Mouse (Mus musculus) neural tube, embryonic 14.5 days (tissue): ENCODE results near the gene Atat1. TPM values are rescaled to one million over a fixed set of nuclear protein-coding genes. Genes with fewer than 3 reads are reported as not detected.

Experiments
- ATAC-seq: fragments of 200-750 bp; cut with Nextera tagmentation; 2 replicates; pipeline ENCODE4 v1.8.0; 2017; ENCODE audit warnings: low read depth, mild to moderate bottlenecking, moderate TSS enrichment, moderate library complexity
- H3K27ac ChIP-seq: fragments of 300-500 bp; sonication (generic); 2 replicates; pipeline ENCODE4 v1.5.1; 2014; ENCODE audit warnings: low read depth, mild to moderate bottlenecking, control low read depth, low read length, moderate library complexity, mixed read lengths
- H3K27me3 ChIP-seq: fragments of 300-500 bp; sonication (generic); 2 replicates; pipeline ENCODE4 v1.6.1; 2014; ENCODE audit warnings: low read length; ENCODE audit not compliant: control insufficient read depth, insufficient read depth
- H3K36me3 ChIP-seq: fragments of 300-500 bp; sonication (generic); 2 replicates; pipeline ENCODE4 v1.6.1; 2014; ENCODE audit warnings: low read length, mixed read lengths; ENCODE audit not compliant: control insufficient read depth, insufficient read depth
- H3K4me1 ChIP-seq: fragments of 300-500 bp; sonication (generic); 2 replicates; pipeline ENCODE4 v1.6.1; 2014; ENCODE audit warnings: low read length; ENCODE audit not compliant: control insufficient read depth, insufficient read depth
- H3K4me2 ChIP-seq: fragments of 300-500 bp; sonication (generic); 2 replicates; pipeline ENCODE4 v1.6.1; 2014; ENCODE audit warnings: mild to moderate bottlenecking, low read depth, low read length, control low read depth
- H3K4me3 ChIP-seq: fragments of 300-500 bp; sonication (generic); 2 replicates; pipeline ENCODE4 v1.5.1; 2014; ENCODE audit warnings: low read depth, low read length, control low read depth, mixed read lengths
- H3K9ac ChIP-seq: fragments of 300-500 bp; sonication (generic); replicated peaks from 2 replicates; pipeline ENCODE4 v1.6.1; 2014; ENCODE audit warnings: low read depth, mild to moderate bottlenecking, control low read depth, low read length, mixed read lengths
- H3K9me3 ChIP-seq: fragments of 300-500 bp; sonication (generic); 2 replicates; pipeline ENCODE4 v1.6.1; 2016; ENCODE audit warnings: low read length; ENCODE audit not compliant: control insufficient read depth
- WGBS: fragments of 180-500 bp; shearing (Covaris S2); extraction: QIAGEN DNeasy Blood & Tissue Kit; methylation state at CpG from one replicate; pipeline ENCODE4 v1.1.7; 2014; 5-methylcytosine and 5-hydroxymethylcytosine counted together
- polyA plus RNA-seq: library from polyadenylated mRNA; unstranded; fragments of >200 nt; fragmentation: Nextera tagmentation; extraction: Ambion mirVana; gene quantifications from 2 replicates; pipeline ENCODE4 v1.2.1, GENCODE M21; 2014

The Atat1 gene
- polyA plus RNA-seq, 1 experiment from 2014 or later, result 481 TPM

DNA sequence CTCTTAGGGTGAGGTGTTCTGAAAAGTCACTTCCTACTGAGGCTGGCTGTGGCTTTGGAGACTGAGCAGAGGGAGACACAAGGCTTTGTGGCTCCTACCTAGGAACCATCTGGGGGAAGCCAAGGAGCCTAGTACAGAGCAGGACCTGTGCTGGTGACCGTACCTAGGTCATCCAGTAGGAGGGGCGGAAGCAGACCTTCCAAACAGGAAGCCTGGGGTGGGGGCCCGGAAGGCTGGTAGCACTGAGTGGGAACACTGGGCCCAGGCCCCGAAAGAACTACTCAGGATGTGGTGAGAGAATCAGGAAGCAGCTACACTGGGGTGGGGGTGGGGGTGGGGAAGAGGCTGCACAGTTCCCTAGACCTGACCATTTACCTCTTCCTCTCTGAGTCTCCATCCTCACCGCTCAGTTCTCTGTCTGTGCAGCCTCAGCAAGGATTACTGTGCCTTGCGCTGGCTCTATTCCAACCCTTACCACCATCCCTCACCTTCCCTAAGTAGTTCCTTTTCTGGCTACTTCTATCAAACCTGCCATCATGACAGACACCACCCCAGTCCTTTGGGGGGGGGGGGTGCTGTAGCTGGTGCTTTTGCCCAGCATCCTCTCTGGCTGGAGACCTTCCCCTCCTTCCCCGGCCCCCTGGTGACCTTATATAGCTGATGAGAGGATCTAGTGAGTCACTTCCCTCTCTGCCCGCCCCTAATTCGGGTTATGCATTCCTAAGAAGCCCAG lies 39.6 kb downstream of the Atat1 start:
- peaks cover 44% of the 10 kb centered on the region for H3K4me1 ChIP-seq
- no peaks in the 10 kb centered on the region for H3K27me3 ChIP-seq
- peak overlapping the region; percentile 64; the same call in 1 of the 2 replicates for H3K27ac ChIP-seq
- peaks cover 15% of the 10 kb centered on the region for H3K36me3 ChIP-seq
- H3K4me2 ChIP-seq, result peak overlapping the region; percentile 94
- H3K4me3 ChIP-seq, result peak overlapping the region; percentile 78
- H3K9me3 ChIP-seq, result no peaks in the 10 kb centered on the region
- peak overlapping the region; percentile 63 for H3K9ac ChIP-seq
- WGBS, result 69% methylated on average over 9 of the region's 9 CpGs
- no peak for ATAC-seq

DNA sequence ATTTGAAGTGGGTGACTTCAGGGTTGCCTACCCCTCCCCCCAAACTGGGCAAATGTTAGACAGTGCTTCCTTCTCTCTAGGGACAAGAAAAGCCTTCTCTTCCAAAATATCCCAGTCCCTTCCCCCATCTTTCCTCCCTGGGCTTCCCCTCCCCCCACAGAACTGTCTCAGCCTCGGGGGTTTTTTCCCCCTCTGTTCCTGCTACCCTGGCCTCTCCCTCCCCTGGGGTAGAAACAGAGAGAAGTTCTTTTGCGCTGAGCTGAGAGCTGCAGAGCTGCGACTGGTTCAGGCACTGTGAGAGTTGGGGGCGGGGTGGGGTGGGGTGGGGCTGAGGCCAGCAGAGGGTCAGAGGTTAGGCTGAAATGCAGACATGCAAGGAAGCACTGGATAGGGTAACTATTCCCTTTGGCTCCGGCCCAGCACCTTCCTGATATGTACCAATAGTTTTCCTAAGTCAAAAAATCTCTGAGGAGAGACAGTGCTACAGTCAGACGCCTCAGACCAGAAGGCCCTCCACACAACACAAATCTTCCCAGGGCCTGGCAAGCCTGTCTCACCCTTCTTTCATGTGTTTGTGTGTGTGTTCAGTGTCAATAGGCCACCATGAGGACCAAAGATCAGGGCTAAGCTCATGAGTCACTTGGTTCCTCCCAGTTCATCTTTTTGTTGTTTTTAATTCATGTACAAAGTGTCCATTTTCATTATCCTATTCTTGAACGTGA lies 40.4 kb downstream of the Atat1 start:
- Histone ChIP-seq H3K27me3 (no peaks in the 10 kb centered on the region), H3K4me1 (peaks cover 49% of the 10 kb centered on the region), H3K9ac (peak overlapping the region; percentile 63), H3K4me3 (peak overlapping the region; percentile 78), H3K36me3 (peaks cover 8% of the 10 kb centered on the region), H3K9me3 (no peaks in the 10 kb centered on the region), H3K27ac (peak overlapping the region; percentile 64; the same call in 1 of the 2 replicates), H3K4me2 (peak overlapping the region; percentile 94)
- no peak for ATAC-seq
- WGBS, result 3% methylated on average over 7 of the region's 7 CpGs

DNA sequence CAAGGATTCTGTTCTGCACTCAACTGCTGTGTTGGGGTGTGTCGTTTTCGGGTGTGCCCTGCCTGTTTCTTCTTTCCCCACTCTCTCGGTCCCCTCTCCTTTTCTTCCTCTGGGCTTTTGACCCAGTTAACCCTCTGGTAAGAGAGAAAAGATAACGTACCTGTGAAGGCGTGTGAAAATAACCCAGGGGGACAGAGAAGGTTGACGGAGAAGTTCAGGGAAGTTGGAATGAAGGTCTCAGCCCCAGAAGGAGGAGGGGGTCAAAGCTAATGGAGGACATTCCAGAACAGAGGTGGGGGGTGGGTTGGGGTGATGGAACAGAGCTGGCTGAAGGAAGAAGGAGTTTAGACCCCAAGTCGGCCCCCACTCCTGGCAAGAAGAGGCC lies 40.9 kb downstream of the Atat1 start:
- 12% methylated on average over 7 of the region's 7 CpGs for WGBS
- Histone ChIP-seq H3K27ac (0 out of 2 replicates have a peak overlapping the region, but pooled peaks have one; percentile 1), H3K9ac (peak overlapping the region; percentile 63)

DNA sequence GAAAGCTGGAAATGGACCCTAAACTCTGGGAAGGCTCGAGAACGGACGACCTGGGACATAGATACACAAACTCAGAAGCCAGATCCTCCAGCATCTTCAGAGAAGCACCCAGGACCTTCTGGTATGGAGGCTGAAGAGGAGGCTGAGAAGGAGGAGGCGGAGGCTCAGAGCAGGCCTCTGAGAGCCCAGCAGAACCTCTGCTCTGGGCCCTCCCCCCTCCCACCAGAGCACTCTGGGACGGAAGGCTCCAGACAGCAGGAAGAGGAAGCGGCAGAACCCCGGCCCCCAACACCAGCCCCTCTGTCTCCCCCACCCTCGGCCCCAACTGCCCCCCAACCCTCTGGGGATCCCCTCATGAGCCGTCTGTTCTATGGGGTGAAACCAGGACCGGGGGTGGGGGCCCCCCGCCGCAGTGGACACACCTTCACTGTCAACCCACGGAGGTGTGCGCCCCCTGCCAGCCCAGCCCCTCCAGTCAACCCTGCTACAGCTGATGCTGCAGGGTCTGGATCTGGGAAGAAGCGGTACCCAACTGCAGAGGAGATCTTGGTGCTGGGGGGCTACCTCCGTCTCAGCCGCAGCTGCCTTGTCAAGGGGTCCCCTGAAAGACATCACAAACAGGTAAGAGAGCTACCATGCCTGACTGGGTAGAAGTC lies 41.6 kb downstream of the Atat1 start:
- no peak for ATAC-seq
- H3K9me3 ChIP-seq, result no peaks in the 10 kb centered on the region
- no peaks in the 10 kb centered on the region for H3K27me3 ChIP-seq
- peaks cover 45% of the 10 kb centered on the region for H3K4me1 ChIP-seq
- H3K27ac ChIP-seq, result peak overlapping the region; percentile 31; the same call in 1 of the 2 replicates
- H3K4me2 ChIP-seq, result peak overlapping the region; percentile 94
- H3K4me3 ChIP-seq, result peak overlapping the region; percentile 78
- H3K36me3 ChIP-seq, result no peaks in the 10 kb centered on the region
- 34% methylated on average over 17 of the region's 17 CpGs for WGBS
- peak overlapping the region; percentile 63 for H3K9ac ChIP-seq

More for the DNA sequence above, 40.9 kb downstream of the Atat1 start:
- Histone ChIP-seq H3K4me1 (peaks cover 49% of the 10 kb centered on the region), H3K4me2 (peak overlapping the region; percentile 94), H3K36me3 (peaks cover 2% of the 10 kb centered on the region), H3K9me3 (no peaks in the 10 kb centered on the region), H3K4me3 (peak overlapping the region; percentile 78), H3K27me3 (no peaks in the 10 kb centered on the region)
- no peak for ATAC-seq

DNA sequence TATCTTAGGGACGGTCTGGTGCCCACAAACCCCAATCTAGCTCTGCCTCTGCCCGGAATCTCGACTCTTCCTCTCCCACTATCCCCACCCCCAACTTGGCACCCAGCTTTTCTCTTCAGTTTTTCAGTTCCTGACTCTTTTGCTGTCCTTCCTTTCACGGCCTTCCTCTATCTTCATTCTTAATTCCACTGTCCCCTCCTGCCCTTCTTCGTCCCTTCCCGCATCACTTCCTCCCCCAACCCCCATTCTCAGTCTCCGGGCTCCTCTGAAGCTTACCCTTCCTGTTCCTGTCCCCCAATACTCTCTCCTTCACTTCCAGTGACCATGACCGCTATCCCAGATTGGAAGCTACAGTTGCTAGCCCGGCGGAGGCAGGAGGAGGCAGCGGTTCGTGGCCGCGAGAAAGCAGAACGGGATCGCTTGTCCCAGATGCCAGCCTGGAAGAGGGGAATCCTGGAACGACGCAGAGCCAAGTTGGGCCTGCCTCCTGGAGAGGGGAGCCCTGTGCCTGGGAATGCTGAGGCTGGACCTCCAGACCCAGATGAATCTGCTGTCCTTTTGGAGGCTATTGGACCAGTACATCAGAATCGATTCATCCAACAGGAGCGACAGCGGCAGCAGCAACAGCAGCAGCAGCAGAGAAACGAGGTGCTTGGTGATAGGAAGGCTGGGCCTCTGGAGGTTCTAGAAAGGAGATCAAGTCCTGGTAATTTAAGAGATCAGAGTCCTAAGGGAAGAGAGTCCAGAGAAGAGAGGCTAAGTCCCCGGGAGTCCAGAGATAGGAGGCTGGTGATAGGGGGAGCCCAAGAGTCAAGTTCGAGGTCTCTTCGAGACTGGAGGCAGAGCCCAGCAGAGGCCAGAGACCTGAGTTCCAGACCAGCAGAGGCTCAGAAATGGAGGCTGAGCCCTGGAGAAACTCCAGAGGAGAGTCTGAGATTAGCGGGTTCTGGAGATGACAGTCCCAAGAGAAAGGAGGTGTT lies 42.7 kb downstream of the Atat1 start:
- peaks cover 40% of the 10 kb centered on the region for H3K4me1 ChIP-seq
- no peak for ATAC-seq
- whole genome bisulfite sequencing, result 8% methylated on average over 26 of the region's 26 CpGs
- no peaks in the 10 kb centered on the region for H3K27me3 ChIP-seq
- H3K36me3 ChIP-seq, result no peaks in the 10 kb centered on the region
- H3K4me3 ChIP-seq, result peak overlapping the region; percentile 78
- peak overlapping the region; percentile 91 for H3K9ac ChIP-seq
- peak overlapping the region; percentile 94 for H3K4me2 ChIP-seq
- H3K27ac ChIP-seq, result peak overlapping the region; percentile 96
- no peaks in the 10 kb centered on the region for H3K9me3 ChIP-seq

DNA sequence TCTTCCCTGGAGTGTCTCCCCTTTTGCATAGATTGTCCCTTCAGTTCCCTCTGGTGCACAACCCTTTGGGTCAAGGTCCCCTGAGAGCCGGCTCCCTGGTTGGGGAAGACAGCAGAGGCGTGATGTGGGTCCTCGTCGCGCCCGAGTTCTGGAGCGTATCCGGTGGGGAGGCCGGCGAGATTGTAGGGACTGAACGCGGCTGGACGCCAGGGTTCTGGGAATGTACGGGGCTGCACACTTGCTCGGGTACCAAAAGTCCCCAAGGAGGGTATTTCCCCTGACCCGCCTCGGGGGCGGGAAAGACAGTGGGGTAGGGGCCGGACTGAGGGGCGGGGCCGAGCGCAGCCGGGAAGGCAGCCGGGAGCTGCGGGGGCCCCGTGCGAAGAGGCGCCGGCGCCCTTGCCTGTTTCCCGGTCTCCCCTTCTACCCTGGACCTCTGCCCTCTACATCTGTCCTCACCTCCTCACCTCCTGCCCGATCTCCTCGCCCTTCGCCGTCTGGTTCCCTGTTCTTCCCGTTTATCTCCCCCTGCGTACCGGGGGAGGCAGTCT lies 43.5 kb downstream of the Atat1 start:
- H3K27me3 ChIP-seq, result no peaks in the 10 kb centered on the region
- no peaks in the 10 kb centered on the region for H3K9me3 ChIP-seq
- peak overlapping the region; percentile 94 for H3K4me2 ChIP-seq
- H3K4me1 ChIP-seq, result peaks cover 38% of the 10 kb centered on the region
- H3K36me3 ChIP-seq, result no peaks in the 10 kb centered on the region
- H3K4me3 ChIP-seq, result peak overlapping the region; percentile 78
- peak overlapping the region; percentile 91 for H3K9ac ChIP-seq
- peak overlapping the region; percentile 96 for H3K27ac ChIP-seq
- under 1% methylated on average over 34 of the region's 38 CpGs for WGBS
- peak; percentile 35 for ATAC-seq

DNA sequence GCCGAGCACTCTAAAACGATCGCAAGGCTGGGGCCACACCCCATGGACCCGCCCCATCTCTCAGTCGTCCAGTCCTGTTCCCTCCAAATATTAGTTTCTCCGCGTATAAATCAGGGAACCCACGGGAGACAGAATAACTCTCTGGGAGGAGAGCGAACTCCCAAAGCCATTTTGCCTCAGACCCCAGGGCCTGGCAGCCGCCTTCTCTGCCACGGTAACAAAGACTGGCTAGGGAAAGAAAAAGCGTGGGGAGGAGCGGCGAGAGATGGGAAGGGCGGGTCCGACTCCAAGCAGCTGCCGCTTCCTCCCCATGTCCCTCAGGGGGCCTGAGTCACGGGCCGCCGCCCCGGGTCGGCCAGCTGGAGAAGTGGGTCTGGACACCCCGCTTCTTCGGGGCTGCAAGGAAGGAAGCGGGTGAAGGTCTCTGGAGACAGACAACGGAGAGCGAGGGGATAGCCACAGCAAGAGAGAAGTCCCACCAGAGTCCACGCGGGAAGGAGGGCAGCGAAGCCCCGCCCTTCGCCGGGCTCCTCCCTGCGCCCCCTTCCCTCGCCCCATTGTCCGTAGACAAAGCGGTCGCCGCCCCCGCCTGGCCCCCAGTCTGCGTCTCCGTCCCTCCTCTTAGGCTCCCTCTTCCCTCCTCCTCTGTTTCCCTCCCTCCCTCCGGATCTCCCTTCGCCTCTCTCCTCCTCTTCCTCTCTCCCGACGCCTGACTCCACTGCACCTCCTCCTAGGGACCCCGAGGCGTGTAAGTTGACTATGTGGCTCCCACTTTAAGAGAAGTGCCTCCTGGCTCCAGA lies 44.2 kb downstream of the Atat1 start, which contains the start of gene Ppp1r18:
TSS of gene Ppp1r18 (plus strand) at position 113 of the 800 bp plus-strand sequence.
- H3K36me3 ChIP-seq, result no peaks in the 10 kb centered on the region
- no peaks in the 10 kb centered on the region for H3K9me3 ChIP-seq
- peak within 1 kb of the TSS; percentile 96 for H3K27ac ChIP-seq
- peak within 1 kb of the TSS; percentile 78 for H3K4me3 ChIP-seq
- H3K4me2 ChIP-seq, result peak within 1 kb of the TSS; percentile 94
- peak within 1 kb of the TSS; percentile 91 for H3K9ac ChIP-seq
- peaks cover 35% of the 10 kb centered on the region for H3K4me1 ChIP-seq
- ATAC-seq, result peak; percentile 69
- WGBS, result under 1% methylated on average over 44 of the region's 48 CpGs
- H3K27me3 ChIP-seq, result no peaks in the 10 kb centered on the region
